Mouse (Mus musculus): ENCODE measurements at regions not wholly inside any gene's neighbourhood (a gene's known extent, or its start where the extent isn't known, plus 50 kb on each side); places are given as distances from the start of the nearest gene placed in this dataset.

DNA sequence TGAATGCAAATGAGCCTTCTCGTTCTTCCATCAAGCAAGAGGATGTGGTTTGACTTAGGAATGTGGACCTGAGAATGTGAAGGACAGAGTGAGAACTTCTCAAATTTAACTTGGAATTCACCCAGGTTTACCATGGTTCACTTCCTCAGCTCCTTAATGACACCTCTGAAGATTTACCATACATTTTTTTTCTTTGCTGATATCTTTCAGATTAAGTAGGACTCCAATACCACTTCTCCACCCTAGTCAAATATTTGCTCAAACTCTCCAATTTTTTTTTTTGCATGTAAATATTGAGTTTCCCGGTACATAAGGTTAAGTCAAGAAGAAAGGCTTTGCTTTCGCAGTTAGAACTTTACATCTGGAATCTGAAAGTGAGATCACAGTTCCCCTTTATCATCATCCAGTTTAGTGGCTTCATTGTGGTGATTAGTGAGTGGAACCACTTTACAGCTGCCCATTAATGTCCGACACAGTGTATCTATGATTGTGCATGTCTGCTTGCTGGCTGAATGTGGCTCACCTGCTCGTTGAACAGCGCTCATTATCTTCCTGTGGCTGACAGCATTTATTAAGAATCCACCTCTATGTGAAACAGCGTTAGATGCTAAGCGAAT, 446.0 kb upstream of the Adam34 start:
- Histone ChIP-seq H3K36me3 (ENCODE audit: control insufficient read depth, insufficient read depth) (no peaks in the 10 kb centered on the region), H3K9me3 (ENCODE audit: control insufficient read depth) (no peaks in the 10 kb centered on the region), H3K27me3 (replicated peaks; ENCODE audit: control insufficient read depth, insufficient read depth, low read length) (no peaks in the 10 kb centered on the region), H3K27ac (ENCODE audit: low read depth, low read length) (no peak overlapping the region), H3K4me3 (ENCODE audit: low read depth, low read length) (no peak overlapping the region), H3K4me1 (replicated peaks; ENCODE audit: control insufficient read depth, insufficient read depth, low read length) (no peaks in the 10 kb centered on the region), H3K4me2 (replicated peaks; ENCODE audit: low read depth) (no peak overlapping the region), H3K9ac (ENCODE audit: low read depth, low read length) (no peak overlapping the region)
- no peak for TF ChIP-seq CTCF (IDR thresholded peaks at IDR 0.05; ENCODE audit: low read depth)
- WGBS, result 32% methylated on average over 8 of the region's 8 CpGs
- ATAC-seq, result no peak

DNA sequence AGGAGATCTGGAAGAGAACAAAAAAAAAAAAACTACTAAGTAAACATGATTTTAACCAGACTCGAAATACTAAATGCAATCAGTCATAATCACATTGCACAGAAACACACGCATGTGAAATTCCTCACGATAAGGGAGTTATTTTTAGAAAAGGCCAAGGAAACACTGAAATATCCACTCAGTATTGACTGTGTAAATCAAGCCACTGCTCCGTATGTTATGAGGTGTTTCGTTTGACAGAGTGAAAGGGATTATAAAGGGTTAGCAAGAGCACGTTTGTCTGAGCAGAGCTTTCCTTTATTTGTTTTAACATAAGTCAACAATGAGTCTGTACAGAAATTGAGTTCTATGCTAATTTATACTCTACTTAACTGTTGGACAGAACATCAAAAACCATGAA, 455.3 kb upstream of the Adam34 start:
- Histone ChIP-seq H3K4me3 (ENCODE audit: low read depth, low read length) (no peak overlapping the region), H3K36me3 (ENCODE audit: control insufficient read depth, insufficient read depth) (no peaks in the 10 kb centered on the region), H3K9me3 (ENCODE audit: control insufficient read depth) (no peaks in the 10 kb centered on the region), H3K4me2 (replicated peaks; ENCODE audit: low read depth) (no peak overlapping the region), H3K27me3 (replicated peaks; ENCODE audit: control insufficient read depth, insufficient read depth, low read length) (no peaks in the 10 kb centered on the region), H3K9ac (ENCODE audit: low read depth, low read length) (no peak overlapping the region), H3K27ac (ENCODE audit: low read depth, low read length) (no peak overlapping the region), H3K4me1 (replicated peaks; ENCODE audit: control insufficient read depth, insufficient read depth, low read length) (no peaks in the 10 kb centered on the region)
- WGBS, result 9% methylated on average over 6 of the region's 6 CpGs
- TF ChIP-seq CTCF (IDR thresholded peaks at IDR 0.05; ENCODE audit: low read depth), result no peak
- ATAC-seq, result no peak

DNA sequence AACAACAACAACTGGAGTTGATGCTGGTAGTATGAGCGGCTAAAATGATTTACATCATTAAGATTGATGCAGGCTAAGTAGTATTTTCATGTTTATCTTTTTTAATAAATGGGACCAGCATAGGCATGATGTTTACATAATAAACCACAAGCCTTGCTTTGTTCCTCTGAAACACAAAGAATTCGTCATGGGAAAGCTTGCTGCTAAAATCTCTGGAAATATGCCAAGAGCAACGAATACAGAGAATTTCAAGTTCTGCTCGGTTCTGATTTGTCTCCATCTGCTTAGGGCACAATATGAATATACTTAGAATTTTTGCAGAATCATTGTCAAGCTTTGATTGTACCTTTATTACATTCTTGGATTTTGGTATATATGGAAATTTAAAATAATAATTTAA, 467.2 kb upstream of the Adam34 start:
- Histone ChIP-seq H3K4me1 (replicated peaks; ENCODE audit: control insufficient read depth, insufficient read depth, low read length) (no peaks in the 10 kb centered on the region), H3K9me3 (ENCODE audit: control insufficient read depth) (no peaks in the 10 kb centered on the region), H3K27me3 (replicated peaks; ENCODE audit: control insufficient read depth, insufficient read depth, low read length) (no peaks in the 10 kb centered on the region), H3K4me3 (ENCODE audit: low read depth, low read length) (no peak overlapping the region), H3K4me2 (replicated peaks; ENCODE audit: low read depth) (no peak overlapping the region), H3K27ac (ENCODE audit: low read depth, low read length) (no peak overlapping the region), H3K36me3 (ENCODE audit: control insufficient read depth, insufficient read depth) (no peaks in the 10 kb centered on the region), H3K9ac (ENCODE audit: low read depth, low read length) (no peak overlapping the region)
- ATAC-seq, result no peak
- 46% methylated on average over 4 of the region's 4 CpGs for WGBS
- TF ChIP-seq CTCF (IDR thresholded peaks at IDR 0.05; ENCODE audit: low read depth), result no peak

DNA sequence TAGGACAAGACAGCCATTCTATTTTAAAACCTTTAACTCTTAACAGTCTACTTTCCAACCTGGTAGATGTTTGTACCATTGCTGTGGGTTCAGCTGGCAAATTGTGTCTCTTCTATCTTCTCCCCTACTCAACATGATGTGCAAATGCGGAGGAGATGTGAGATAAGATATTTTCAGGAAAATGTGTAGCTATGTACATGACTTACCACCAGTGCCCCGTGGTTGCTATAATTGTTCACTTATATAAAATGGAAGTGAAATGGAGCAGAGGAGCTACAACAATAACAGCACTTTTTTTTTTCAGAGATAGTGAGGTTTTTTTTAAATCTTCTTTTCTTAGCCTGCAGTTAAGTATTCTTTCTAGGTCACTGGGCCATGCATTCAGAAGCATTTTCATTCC, 492.4 kb upstream of the Adam34 start:
- Histone ChIP-seq H3K9me3 (ENCODE audit: control insufficient read depth) (no peaks in the 10 kb centered on the region), H3K4me3 (ENCODE audit: low read depth, low read length) (no peak overlapping the region), H3K4me2 (replicated peaks; ENCODE audit: low read depth) (no peak overlapping the region), H3K36me3 (ENCODE audit: control insufficient read depth, insufficient read depth) (no peaks in the 10 kb centered on the region), H3K27ac (ENCODE audit: low read depth, low read length) (no peak overlapping the region), H3K9ac (ENCODE audit: low read depth, low read length) (no peak overlapping the region), H3K4me1 (replicated peaks; ENCODE audit: control insufficient read depth, insufficient read depth, low read length) (no peaks in the 10 kb centered on the region), H3K27me3 (replicated peaks; ENCODE audit: control insufficient read depth, insufficient read depth, low read length) (no peaks in the 10 kb centered on the region)
- no peak for TF ChIP-seq CTCF (IDR thresholded peaks at IDR 0.05; ENCODE audit: low read depth)
- ATAC-seq, result no peak
- WGBS, result 85% methylated on average over 2 of the region's 2 CpGs

DNA sequence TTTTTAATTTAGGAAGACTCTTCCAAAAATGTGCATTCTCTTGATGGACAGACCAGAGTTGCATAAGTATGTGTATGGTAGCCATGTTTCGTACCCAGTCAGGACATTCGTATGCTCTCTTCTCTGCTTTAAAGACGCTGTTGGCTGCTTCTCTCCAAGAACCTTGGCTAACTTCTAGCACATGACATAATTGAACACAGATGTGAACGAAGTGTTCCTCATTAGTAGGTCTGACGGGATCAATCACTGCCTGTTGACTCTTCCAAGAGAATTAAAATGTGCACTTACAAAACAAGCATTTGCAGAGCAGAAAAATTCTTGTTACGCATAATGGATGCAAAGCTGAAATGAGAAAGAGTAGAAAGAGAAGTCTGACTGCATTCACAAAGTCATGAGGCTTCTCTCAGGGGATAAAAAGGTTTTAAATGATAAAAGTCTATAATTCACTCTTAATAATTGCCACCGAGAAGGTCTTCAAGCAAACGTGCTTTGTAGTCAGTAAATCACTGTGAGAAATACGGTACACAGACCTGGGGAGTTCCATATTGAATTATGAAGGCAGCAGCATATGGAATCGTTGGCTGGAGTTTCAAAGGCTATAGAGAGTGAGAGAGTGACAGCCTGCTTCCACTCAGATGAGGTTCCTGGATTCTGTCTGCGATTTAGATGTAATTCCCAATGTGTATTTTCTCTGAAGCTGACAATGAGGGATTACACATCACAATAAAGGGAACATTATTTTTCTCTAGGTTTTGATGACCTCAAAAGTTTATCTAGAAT, 496.7 kb upstream of the Adam34 start:
- no peak for ATAC-seq
- H3K9me3 ChIP-seq (ENCODE audit: control insufficient read depth), result no peaks in the 10 kb centered on the region
- no peak overlapping the region for H3K4me2 ChIP-seq (replicated peaks; ENCODE audit: low read depth)
- H3K36me3 ChIP-seq (ENCODE audit: control insufficient read depth, insufficient read depth), result no peaks in the 10 kb centered on the region
- no peaks in the 10 kb centered on the region for H3K4me1 ChIP-seq (replicated peaks; ENCODE audit: control insufficient read depth, insufficient read depth, low read length)
- no peak for TF ChIP-seq CTCF (IDR thresholded peaks at IDR 0.05; ENCODE audit: low read depth)
- H3K4me3 ChIP-seq (ENCODE audit: low read depth, low read length), result no peak overlapping the region
- no peak overlapping the region for H3K27ac ChIP-seq (ENCODE audit: low read depth, low read length)
- WGBS, result 72% methylated on average over 11 of the region's 11 CpGs
- H3K27me3 ChIP-seq (replicated peaks; ENCODE audit: control insufficient read depth, insufficient read depth, low read length), result no peaks in the 10 kb centered on the region
- no peak overlapping the region for H3K9ac ChIP-seq (ENCODE audit: low read depth, low read length)

DNA sequence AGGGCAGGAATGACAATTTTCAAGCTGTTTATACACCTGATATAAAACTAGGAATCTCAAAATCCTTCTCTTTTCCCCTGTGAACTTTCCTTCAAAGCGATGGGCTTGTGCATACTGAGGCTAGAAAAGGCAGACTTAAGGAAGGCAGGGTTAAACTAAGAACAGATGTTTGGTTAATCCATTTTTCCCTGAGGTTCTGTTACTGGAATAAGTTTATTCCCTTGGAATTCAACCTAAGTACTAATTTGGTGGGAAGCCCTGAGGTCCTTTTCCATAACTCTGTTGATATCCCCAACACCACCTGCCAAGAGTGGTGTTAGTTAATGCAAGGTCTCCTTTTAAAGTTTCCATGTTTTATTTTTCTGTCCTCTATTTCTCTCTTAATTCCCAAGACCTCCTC, 512.5 kb upstream of the Adam34 start:
- no peaks in the 10 kb centered on the region for H3K36me3 ChIP-seq (ENCODE audit: control insufficient read depth, insufficient read depth)
- H3K4me3 ChIP-seq (ENCODE audit: low read depth, low read length), result no peak overlapping the region
- no peak for TF ChIP-seq CTCF (IDR thresholded peaks at IDR 0.05; ENCODE audit: low read depth)
- H3K27me3 ChIP-seq (replicated peaks; ENCODE audit: control insufficient read depth, insufficient read depth, low read length), result no peaks in the 10 kb centered on the region
- WGBS, result 82% methylated on average over 1 of the region's 1 CpGs
- H3K4me2 ChIP-seq (replicated peaks; ENCODE audit: low read depth), result no peak overlapping the region
- H3K9ac ChIP-seq (ENCODE audit: low read depth, low read length), result no peak overlapping the region
- no peaks in the 10 kb centered on the region for H3K9me3 ChIP-seq (ENCODE audit: control insufficient read depth)
- H3K4me1 ChIP-seq (replicated peaks; ENCODE audit: control insufficient read depth, insufficient read depth, low read length), result no peaks in the 10 kb centered on the region
- no peak for ATAC-seq
- H3K27ac ChIP-seq (ENCODE audit: low read depth, low read length), result no peak overlapping the region
